Comparison of ENCODE assay signal across 15 mouse cellular contexts in the genomic region with DNA sequence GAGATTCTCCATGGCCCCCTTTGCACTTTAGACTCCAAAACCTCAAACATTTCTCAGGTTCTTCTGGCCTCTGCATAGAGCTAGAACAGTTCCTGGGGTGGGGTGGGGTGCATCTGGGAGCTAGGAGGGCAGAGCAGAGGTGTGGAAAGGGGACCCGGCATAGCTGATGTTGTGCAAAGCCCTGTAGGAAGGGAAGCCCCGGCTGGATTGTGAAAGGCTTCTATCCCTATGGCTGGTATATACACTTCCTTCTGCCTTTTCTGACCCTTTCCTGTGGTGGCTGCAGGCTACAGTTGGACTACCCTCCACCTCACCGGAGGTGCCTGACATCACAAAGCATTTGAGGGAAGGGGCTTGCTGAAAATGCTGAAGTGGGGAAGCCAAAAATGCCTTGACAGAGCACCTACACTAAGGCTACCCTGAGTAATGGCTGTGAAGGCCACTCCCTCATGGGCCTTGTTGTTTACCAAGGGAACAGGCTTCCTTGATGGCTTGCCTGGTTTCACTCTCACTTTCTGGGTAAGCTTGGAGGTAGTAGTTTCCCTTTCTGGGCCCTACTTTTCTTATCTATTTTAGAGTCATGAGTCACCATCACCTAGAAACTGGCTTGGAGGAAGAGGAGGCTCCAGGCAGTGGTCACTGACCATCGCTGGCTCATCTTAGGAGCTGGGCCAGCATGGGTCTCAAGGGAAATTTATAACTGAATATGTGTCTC. TPM values are rescaled to one million over a fixed set of nuclear protein-coding genes. Genes with fewer than 3 reads are reported as not detected.
DNase-seq lines count a peak whose midpoint lies in the region; ATAC-seq and TF ChIP-seq lines count a peak whose summit lies in the region.
"Had no signal": no experiment of that assay in that cellular context is flagged by ENCODE, and none has a peak within 500 bp of the region (broad histone marks: within the 10 kb centered on the region; RNA-seq: fewer than 3 reads in every experiment).

No protein-coding gene starts in this region.

- no peak overlapping the region for H3K4me2 ChIP-seq in lung, postnatal 0 days (replicated peaks; ENCODE audit: low read depth, low read length)
- H3K4me2 ChIP-seq: hindbrain, embryonic 15.5 days had no signal

- no peak overlapping the region for H3K27ac ChIP-seq in lung, postnatal 0 days (ENCODE audit: low read length)
- H3K27ac ChIP-seq: hindbrain, embryonic 15.5 days; left cerebral cortex, adult 2 months had no signal

- no peak for TF ChIP-seq EP300 in lung, postnatal 0 days (IDR thresholded peaks at IDR 0.05)

- DNase-seq in lung, postnatal 0 days (ENCODE audit: low spot score): no peak
- no peak for DNase-seq in lung, postnatal 25 days (ENCODE audit: low spot score)
- DNase-seq in thymus, adult 18-20 months: no peak
- DNase-seq in cerebellum, postnatal 36 days: no peak
- no peak for DNase-seq in c-Kit-positive CD71-positive TER-119-positive erythroid progenitor cells, embryonic 14.5 days (ENCODE audit: low spot score)
- no peak for DNase-seq in heart, adult 11 months
- DNase-seq: adrenal gland, adult 8-10 months; heart, adult 18-20 months; lung, postnatal 36 days; right cerebral cortex, postnatal 14 days had no signal

- peak; percentile 49 for ATAC-seq in lung, postnatal 0 days
- peak; percentile 49 for ATAC-seq in common myeloid progenitor, adult 5-6 weeks (replicated peaks; ENCODE audit: low read depth, poor library complexity, severe bottlenecking)
- ATAC-seq in monocyte, adult 5-6 weeks (replicated peaks; ENCODE audit: insufficient number of reproducible peaks, low FRiP score, low TSS enrichment, poor library complexity, severe bottlenecking): peak; percentile 54
- ATAC-seq: midbrain, embryonic 16.5 days had no signal

- no peak for TF ChIP-seq CTCF in lung, postnatal 0 days (IDR thresholded peaks at IDR 0.05)

- no peak overlapping the region for H3K4me3 ChIP-seq in lung, postnatal 0 days (ENCODE audit: low read depth, low read length)
- H3K4me3 ChIP-seq: hindbrain, embryonic 15.5 days; left cerebral cortex, adult 2 months had no signal

- no peaks in the 10 kb centered on the region for H3K4me1 ChIP-seq in lung, postnatal 0 days (ENCODE audit: insufficient read depth, low read depth, low read length)
- H3K4me1 ChIP-seq: hindbrain, embryonic 15.5 days had no signal

- H3K27me3 ChIP-seq in lung, postnatal 0 days (replicated peaks; ENCODE audit: insufficient read depth, low read length): no peaks in the 10 kb centered on the region
- H3K27me3 ChIP-seq: hindbrain, embryonic 15.5 days had no signal

- H3K9ac ChIP-seq in lung, postnatal 0 days (replicated peaks; ENCODE audit: low read depth): no peak overlapping the region
- H3K9ac ChIP-seq: hindbrain, embryonic 15.5 days had no signal

- 71% methylated on average over 4 of the region's 4 CpGs for WGBS in lung, postnatal 0 days

- H3K36me3 ChIP-seq in lung, postnatal 0 days (ENCODE audit: insufficient read depth, low read length): no peaks in the 10 kb centered on the region
- H3K36me3 ChIP-seq: hindbrain, embryonic 15.5 days had no signal

- no peaks in the 10 kb centered on the region for H3K9me3 ChIP-seq in lung, postnatal 0 days (ENCODE audit: low read length)
- H3K9me3 ChIP-seq: hindbrain, embryonic 15.5 days had no signal

RNA-seq across cellular contexts. Expression of a gene that starts 8.0 kb away (rescaled TPM):
- 2.3 and 2.8 TPM in 2 replicates for polyA plus RNA-seq in lung, postnatal 0 days (2015; fragmentation: Nextera tagmentation; extraction: Ambion mirVana)
- 37.1 and 64.6 TPM in 2 replicates for total RNA-seq in common myeloid progenitor, adult 5-6 weeks (2017)
- total RNA-seq in monocyte, adult 5-6 weeks (2017): 114 to 190 TPM (median 131 TPM) in 3 replicates

RNA-seq across cellular contexts. Expression of a gene that starts 56.1 kb away (rescaled TPM):
- polyA plus RNA-seq in lung, postnatal 0 days (2015; fragmentation: Nextera tagmentation; extraction: Ambion mirVana): 150 and 156 TPM in 2 replicates
- total RNA-seq in common myeloid progenitor, adult 5-6 weeks (2017): 61.2 and 66.6 TPM in 2 replicates
- 19.6 to 27.3 TPM (median 26.5 TPM) in 3 replicates for total RNA-seq in monocyte, adult 5-6 weeks (2017)
